Mouse (Mus musculus): Measurements from ENCODE around the gene Rbm12.
"Not testable (repeated sequence)": the region's sequence is repeated elsewhere in the genome, so short reads cannot be mapped to it uniquely, and the experiment has no call there.

Rbm12 gene

GRCm38 (mm10) chr2:156111358-156112079, at the start of gene Rbm12, which contains the start of gene Cpne1:
Gene Rbm12 (minus strand): TSS chr2:156111978.
Gene Cpne1 (minus strand): TSS chr2:156111965.
- in situ Hi-C loops (cut with MboI, MseI), result no loop called here

GRCm38 (mm10) chr2:156151538-156151937, 39.8 kb upstream of the Rbm12 start:
- in situ Hi-C loops (cut with MboI, MseI), result no loop called here

- in situ Hi-C loops (cut with MboI, MseI), result no loop called here
Observed at GRCm38 (mm10) chr2:156147316-156147915, 35.6 kb upstream of the Rbm12 start.

- in situ Hi-C loops (cut with MboI, MseI), result no loop called here
Observed at GRCm38 (mm10) chr2:156146272-156146989, 34.7 kb upstream of the Rbm12 start.

GRCm38 (mm10) chr2:156145486-156146130, 33.8 kb upstream of the Rbm12 start:
- in situ Hi-C loops (cut with MboI, MseI), result no loop called here

GRCm38 (mm10) chr2:156143953-156144724, 32.4 kb upstream of the Rbm12 start, which contains the start of the genes Romo1 and Nfs1:
Gene Romo1 (plus strand): TSS chr2:156144039.
Gene Nfs1 (minus strand): TSS chr2:156144186.
- in situ Hi-C loops (cut with MboI, MseI), result no loop called here

GRCm38 (mm10) chr2:156143367-156143766, 31.6 kb upstream of the Rbm12 start:
- in situ Hi-C loops (cut with MboI, MseI), result no loop called here

GRCm38 (mm10) chr2:156142820-156143219, 31.0 kb upstream of the Rbm12 start:
- in situ Hi-C loops (cut with MboI, MseI), result no loop called here

GRCm38 (mm10) chr2:156135695-156136094, 23.9 kb upstream of the Rbm12 start:
- in situ Hi-C loops (cut with MboI, MseI), result loop anchor here (5.0 to 10.0 kb wide), 2 partner anchors 38 to 171 kb away; no protein-coding TSS in a partner anchor

GRCm38 (mm10) chr2:156134161-156134560, 22.4 kb upstream of the Rbm12 start:
- in situ Hi-C loops (cut with MboI, MseI), result loop anchor here (10.0 kb wide), 1 partner anchor 169 kb away; no protein-coding TSS in a partner anchor

GRCm38 (mm10) chr2:156126992-156127391, 15.2 kb upstream of the Rbm12 start, which contains the start of gene Gm28036:
Gene Gm28036 (minus strand): TSS chr2:156127092.
- in situ Hi-C loops (cut with MboI, MseI), result no loop called here

- in situ Hi-C loops (cut with MboI, MseI), result no loop called here
Observed at GRCm38 (mm10) chr2:156123731-156124130, 12.0 kb upstream of the Rbm12 start.

GRCm38 (mm10) chr2:156119566-156119965, 7.8 kb upstream of the Rbm12 start:
- in situ Hi-C loops (cut with MboI, MseI), result no loop called here

- in situ Hi-C loops (cut with MboI, MseI), result not testable (repeated sequence)
Observed at GRCm38 (mm10) chr2:156112080-156112423, 274 bp upstream of the Rbm12 start.

- in situ Hi-C loops (cut with MboI, MseI), result no loop called here
Observed at GRCm38 (mm10) chr2:156110627-156111357, 986 bp downstream of the Rbm12 start.

- in situ Hi-C loops (cut with MboI, MseI), result no loop called here
Observed at GRCm38 (mm10) chr2:156091926-156092325, 19.9 kb downstream of the Rbm12 start.

GRCm38 (mm10) chr2:156089799-156090198, 22.0 kb downstream of the Rbm12 start:
- in situ Hi-C loops (cut with MboI, MseI), result no loop called here

GRCm38 (mm10) chr2:156087391-156088110, 24.2 kb downstream of the Rbm12 start:
- in situ Hi-C loops (cut with MboI, MseI), result no loop called here

GRCm38 (mm10) chr2:156084541-156084940, 27.2 kb downstream of the Rbm12 start:
- in situ Hi-C loops (cut with MboI, MseI), result no loop called here

GRCm38 (mm10) chr2:156080391-156080790, 31.4 kb downstream of the Rbm12 start:
- in situ Hi-C loops (cut with MboI, MseI), result no loop called here
